In genomic region chr19:24159751-24160150, GRCm38 (mm10) we compare ENCODE assay signal across 9 mouse cellular contexts.
DNase-seq lines count a peak whose midpoint lies in the region; ATAC-seq and TF ChIP-seq lines count a peak whose summit lies in the region.
"Had no signal": no experiment of that assay in that cellular context is flagged by ENCODE, and none has a peak within 500 bp of the region (broad histone marks: within the 10 kb centered on the region; RNA-seq: fewer than 3 reads in every experiment).

No protein-coding gene starts in this region.

- peak overlapping the region; percentile 34; the same call in 1 of the 2 replicates for H3K27ac ChIP-seq in left cerebral cortex, adult 2 months
- no peak overlapping the region for H3K27ac ChIP-seq in kidney, postnatal 0 days
- 0 out of 2 replicates have a peak overlapping the region, but pooled peaks have one; percentile 7 for H3K27ac ChIP-seq in neural tube, embryonic 13.5 days (replicated peaks)
- H3K27ac ChIP-seq: midbrain, embryonic 10.5 days had no signal

- intact Hi-C loops in left cerebral cortex, adult 2 months (cut with DNase I): no loop called here

- DNase-seq in adrenal gland, postnatal 14 days: peak; percentile 14
- no peak for DNase-seq in adrenal gland, adult 18-20 months (ENCODE audit: low spot score in 2 of 2)
- DNase-seq in left cerebral cortex, adult 2 months (ENCODE audit: extremely low spot score in 1 of 2, low spot score in 2 of 2): no peak
- DNase-seq in left cerebral cortex, adult 11 months (ENCODE audit: low spot score): no peak
- DNase-seq in kidney, postnatal 0 days (ENCODE audit: low spot score): peak; percentile 59
- no peak for DNase-seq in spleen, postnatal 14 days (ENCODE audit: low spot score in 2 of 2)
- DNase-seq in frontal cortex, adult 2 months (ENCODE audit: extremely low spot score in 1 of 2, low spot score in 1 of 2): no peak

- ATAC-seq in kidney, postnatal 0 days (replicated peaks; ENCODE audit: low FRiP score, low read depth): no peak
- peak; percentile 42; the same call in 1 of the 2 replicates for ATAC-seq in neural tube, embryonic 13.5 days (ENCODE audit: low read depth)

- H3K9me3 ChIP-seq in kidney, postnatal 0 days (replicated peaks; ENCODE audit: low read length): no peaks in the 10 kb centered on the region
- no peaks in the 10 kb centered on the region for H3K9me3 ChIP-seq in neural tube, embryonic 13.5 days
- H3K9me3 ChIP-seq: midbrain, embryonic 10.5 days had no signal

- no peak for TF ChIP-seq CTCF in left cerebral cortex, adult 2 months (IDR thresholded peaks at IDR 0.05)
- no peak for TF ChIP-seq CTCF in kidney, postnatal 0 days (IDR thresholded peaks at IDR 0.05; ENCODE audit: low read depth)

- 22% methylated on average over 9 of the region's 9 CpGs for whole genome bisulfite sequencing in kidney, postnatal 0 days
- WGBS in neural tube, embryonic 13.5 days: 25% methylated on average over 9 of the region's 9 CpGs

- H3K4me3 ChIP-seq in left cerebral cortex, adult 2 months: no peak overlapping the region
- H3K4me3 ChIP-seq in kidney, postnatal 0 days (replicated peaks; ENCODE audit: low read depth, low read length): no peak overlapping the region
- no peak overlapping the region for H3K4me3 ChIP-seq in neural tube, embryonic 13.5 days
- H3K4me3 ChIP-seq: midbrain, embryonic 10.5 days had no signal

- no peaks in the 10 kb centered on the region for H3K27me3 ChIP-seq in kidney, postnatal 0 days (ENCODE audit: insufficient read depth, low read length)
- 0 out of 2 replicates have a peak, but pooled peaks cover 3% of the 10 kb centered on the region for H3K27me3 ChIP-seq in neural tube, embryonic 13.5 days

- H3K4me2 ChIP-seq in kidney, postnatal 0 days (ENCODE audit: low read length): 0 out of 2 replicates have a peak overlapping the region, but pooled peaks have one; percentile 10
- H3K4me2 ChIP-seq in neural tube, embryonic 13.5 days: 0 out of 2 replicates have a peak overlapping the region, but pooled peaks have one; percentile 9

- H3K36me3 ChIP-seq in kidney, postnatal 0 days (ENCODE audit: insufficient read depth, low read length): no peaks in the 10 kb centered on the region
- no peaks in the 10 kb centered on the region for H3K36me3 ChIP-seq in neural tube, embryonic 13.5 days
- H3K36me3 ChIP-seq: midbrain, embryonic 10.5 days had no signal

- peaks cover 31% of the 10 kb centered on the region for H3K4me1 ChIP-seq in kidney, postnatal 0 days (replicated peaks; ENCODE audit: insufficient read depth, low read length)
- H3K4me1 ChIP-seq in neural tube, embryonic 13.5 days (replicated peaks): peaks cover 34% of the 10 kb centered on the region

- H3K9ac ChIP-seq in kidney, postnatal 0 days (ENCODE audit: low read depth, low read length): no peak overlapping the region
- H3K9ac ChIP-seq in neural tube, embryonic 13.5 days: no peak overlapping the region

Comparison
In these comparisons a context has a peak if more than half of its experiments do, and no peak if none do; other contexts are left out.
1. DNase-seq: peak in adrenal gland, postnatal 14 days (single experiment) and kidney, postnatal 0 days (single experiment); none in adrenal gland, adult 18-20 months (0 of 2), left cerebral cortex, adult 2 months (0 of 2), left cerebral cortex, adult 11 months (single experiment), spleen, postnatal 14 days (0 of 2) and frontal cortex, adult 2 months (0 of 2).